Mouse (Mus musculus) CH12.LX (cell line): ENCODE data around the gene Rtn4rl2.

Experiments used
- BHLHE40 ChIP-seq: IDR thresholded peaks from 2 replicates; pipeline ENCODE4 v1.6.1; 2011; ENCODE audit warnings: mild to moderate bottlenecking, low read depth, low read length, improper control_type of control experiment
- CHD1 ChIP-seq: IDR thresholded peaks from 2 replicates; pipeline ENCODE4 v1.6.1; 2012; ENCODE audit warnings: low read depth, low read length, improper control_type of control experiment, inconsistent platforms
- CHD2 ChIP-seq: IDR thresholded peaks from 2 replicates; pipeline ENCODE4 v1.6.1; 2011; ENCODE audit warnings: low read length, improper control_type of control experiment
- CTCF ChIP-seq, 2 experiments: IDR thresholded peaks in 1 of 2; conservative IDR thresholded peaks in 1 of 2; 2 replicates each; pipeline ENCODE4 v1.5.1; 2011 to 2012; ENCODE audit warnings: low read depth in 2 of 2, low read length in 2 of 2, improper control_type of control experiment in 1 of 2, inconsistent platforms in 1 of 2, mild to moderate bottlenecking in 1 of 2, moderate library complexity in 1 of 2
- E2F4 ChIP-seq: IDR thresholded peaks from 2 replicates; pipeline ENCODE4 v1.6.1; 2011; ENCODE audit warnings: low read depth, low read length, improper control_type of control experiment; ENCODE audit not compliant: insufficient replicate concordance
- EP300 ChIP-seq: IDR thresholded peaks from 2 replicates; pipeline ENCODE4 v1.6.1; 2011; ENCODE audit warnings: low read length, improper control_type of control experiment
- JUN ChIP-seq: IDR thresholded peaks from 2 replicates; pipeline ENCODE4 v1.6.1; 2011; ENCODE audit warnings: low read depth, mild to moderate bottlenecking, low read length, improper control_type of control experiment, moderate library complexity; ENCODE audit not compliant: insufficient read depth
- MAFK ChIP-seq: IDR thresholded peaks from 2 replicates; pipeline ENCODE4 v1.6.1; 2011; ENCODE audit warnings: low read length, improper control_type of control experiment; ENCODE audit not compliant: insufficient replicate concordance
- NELFE ChIP-seq: IDR thresholded peaks from 2 replicates; pipeline ENCODE4 v1.6.1; 2011; ENCODE audit warnings: low read depth, low read length, improper control_type of control experiment
- POLR2A ChIP-seq: IDR thresholded peaks from 2 replicates; pipeline ENCODE4 v1.6.1; 2011; ENCODE audit warnings: low read depth, mild to moderate bottlenecking, improper control_type of control experiment, low read length
- POLR2AphosphoS2 ChIP-seq: IDR thresholded peaks from 2 replicates; pipeline ENCODE4 v1.6.1; 2011; ENCODE audit warnings: low read depth, low read length, improper control_type of control experiment
- ZC3H11A ChIP-seq: IDR thresholded peaks from 2 replicates; pipeline ENCODE4 v1.6.1; 2012; ENCODE audit warnings: low read depth, mild to moderate bottlenecking, inconsistent platforms, low read length, improper control_type of control experiment
- ZMIZ1 ChIP-seq: IDR thresholded peaks from 2 replicates; pipeline ENCODE4 v1.6.1; 2012; ENCODE audit warnings: low read depth, mild to moderate bottlenecking, inconsistent platforms, low read length, improper control_type of control experiment

- no peak for TF ChIP-seq NELFE
- TF ChIP-seq CTCF (conservative IDR thresholded peaks at IDR 0.05 in 1 of 2, IDR thresholded peaks at IDR 0.05 in 1 of 2; ENCODE audit: low read depth in 2 of 2, low read length in 2 of 2) = peak; percentile 30 to 44
- TF ChIP-seq EP300 = no peak
- TF ChIP-seq ZMIZ1 = no peak
- TF ChIP-seq POLR2A = no peak
- TF ChIP-seq ZC3H11A = no peak
- TF ChIP-seq E2F4 = no peak
- no peak for TF ChIP-seq MAFK
- TF ChIP-seq CHD2 = no peak
- no peak for TF ChIP-seq JUN
- TF ChIP-seq BHLHE40 = no peak
- no peak for TF ChIP-seq POLR2AphosphoS2
- no peak for TF ChIP-seq CHD1
These were observed 15.8 kb downstream of the Rtn4rl2 start for GRCm38 (mm10) chr2:84870623-84871160.
